Mouse (Mus musculus) 3T3-L1 (cell line): Measurements from ENCODE around the gene Cd248.
A peak's percentile ranks its signal among the peaks of the same experiment; 100 is the strongest.

ENCODE experiments used
- DNase-seq: peaks from one replicate; pipeline ENCODE4 v3.0.0-alpha.2; 2015; ENCODE audit warnings: low read depth, low spot score

Gene Cd248

DNA sequence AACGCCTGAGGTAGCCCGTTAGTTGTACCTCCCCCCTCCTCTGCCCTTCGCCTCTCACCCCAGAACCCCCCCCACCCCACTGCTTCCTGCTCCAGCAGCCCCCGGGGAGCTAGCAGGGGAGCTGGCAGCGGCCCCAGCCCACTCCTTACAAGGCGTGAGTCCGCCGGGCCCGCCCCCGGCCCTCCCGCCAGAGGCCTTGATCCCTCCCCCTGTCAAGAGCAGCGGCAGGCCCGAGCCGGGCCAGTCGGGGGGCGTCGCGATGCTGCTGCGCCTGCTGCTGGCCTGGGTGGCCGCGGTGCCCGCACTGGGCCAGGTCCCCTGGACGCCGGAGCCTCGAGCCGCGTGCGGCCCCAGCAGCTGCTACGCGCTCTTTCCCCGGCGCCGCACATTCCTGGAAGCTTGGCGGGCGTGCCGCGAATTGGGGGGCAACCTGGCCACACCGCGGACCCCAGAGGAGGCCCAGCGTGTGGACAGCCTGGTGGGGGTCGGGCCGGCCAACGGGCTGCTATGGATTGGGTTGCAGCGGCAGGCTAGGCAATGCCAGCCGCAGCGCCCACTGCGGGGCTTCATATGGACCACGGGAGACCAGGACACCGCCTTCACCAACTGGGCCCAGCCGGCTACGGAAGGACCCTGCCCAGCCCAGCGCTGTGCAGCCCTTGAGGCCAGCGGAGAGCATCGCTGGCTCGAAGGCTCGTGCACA, at the start of gene Cd248:
Cd248 (plus strand) TSS at position 212 of the 703 bp plus-strand sequence.
- DNase-seq = peak; percentile 79

DNA sequence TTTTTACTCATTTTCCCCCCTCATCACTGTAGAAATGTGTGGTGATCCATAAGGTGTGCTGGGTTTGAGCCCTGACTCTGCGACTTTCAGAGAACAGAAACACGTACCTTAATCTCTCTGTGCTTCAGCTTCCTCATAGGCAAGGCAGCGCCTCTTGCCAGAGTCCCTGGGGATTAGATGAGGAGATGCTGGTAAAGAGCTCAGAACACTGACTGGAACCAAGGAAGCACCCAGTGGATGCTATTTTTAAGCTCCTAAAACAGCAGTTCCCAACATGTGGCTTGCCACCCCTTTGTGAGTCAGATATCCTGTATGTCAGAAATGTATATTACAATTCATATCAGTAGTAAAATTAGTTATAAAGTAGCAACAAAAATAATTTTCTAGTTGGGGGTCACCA, 49.7 kb upstream of the Cd248 start:
- DNase-seq = peak; percentile 72

DNA sequence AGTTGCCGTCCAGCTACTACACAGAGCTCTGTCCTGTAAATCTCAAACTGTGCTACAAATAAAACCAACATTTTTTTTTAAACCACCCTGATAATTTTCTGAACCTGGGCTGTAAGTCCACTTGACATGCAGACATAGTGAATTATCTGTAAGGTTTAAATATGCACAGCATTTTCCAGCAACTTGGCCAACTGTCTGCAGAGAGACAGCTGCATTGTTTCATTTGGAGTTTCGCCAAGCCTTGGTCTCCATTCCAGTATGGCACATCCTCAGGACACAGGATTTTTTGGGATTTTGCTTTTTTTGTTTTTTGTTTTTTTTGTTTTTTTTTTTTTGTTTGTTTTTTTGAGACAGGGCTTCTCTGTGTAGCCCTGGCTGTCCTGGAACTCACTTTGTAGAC, 46.5 kb upstream of the Cd248 start:
- DNase-seq = no peak

DNA sequence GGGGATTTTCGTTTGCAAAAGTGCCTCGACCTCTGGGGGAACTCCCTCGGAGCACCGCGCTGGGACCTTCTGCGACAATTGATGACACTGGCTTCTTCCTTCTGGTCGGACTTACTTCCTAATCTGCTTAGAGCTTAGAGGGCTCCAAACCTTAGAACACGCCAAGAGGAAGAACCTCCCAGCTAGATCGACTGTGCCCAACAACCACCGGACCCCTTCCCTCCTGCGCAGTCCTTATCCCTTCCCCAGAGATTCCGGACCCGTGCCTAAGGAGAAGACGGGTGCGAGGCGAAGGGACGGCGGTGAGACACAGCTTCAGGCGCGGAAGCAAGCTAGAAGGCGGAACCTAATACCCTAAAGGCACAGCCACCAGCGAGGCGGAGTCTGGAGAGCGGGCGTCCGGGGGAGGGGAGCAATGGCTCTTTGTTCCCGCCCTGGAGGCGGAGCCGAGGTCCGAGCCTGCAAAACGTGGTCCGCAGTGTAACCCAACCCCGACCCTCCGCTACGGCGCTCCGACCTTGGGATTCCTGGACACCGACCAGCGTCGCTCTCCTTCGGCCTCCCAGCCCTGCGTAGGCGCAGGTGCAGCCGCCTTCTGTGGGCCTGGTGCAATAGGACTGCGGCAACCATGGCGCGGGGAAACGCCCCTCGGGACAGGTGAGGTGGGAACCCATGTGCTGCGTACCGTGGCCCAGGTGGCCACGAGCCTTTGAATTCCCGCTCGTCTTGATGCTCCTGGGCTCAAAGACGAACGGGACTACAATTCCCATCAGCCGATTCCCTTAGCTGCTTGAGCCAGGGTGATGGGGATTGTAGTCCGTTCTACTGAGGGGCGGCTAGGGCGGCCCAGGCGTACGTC, 44.0 kb upstream of the Cd248 start, which contains the start of gene Slc29a2:
Slc29a2 (plus strand) TSS at position 240 of the 859 bp plus-strand sequence.
- DNase-seq = peak; percentile 95

DNA sequence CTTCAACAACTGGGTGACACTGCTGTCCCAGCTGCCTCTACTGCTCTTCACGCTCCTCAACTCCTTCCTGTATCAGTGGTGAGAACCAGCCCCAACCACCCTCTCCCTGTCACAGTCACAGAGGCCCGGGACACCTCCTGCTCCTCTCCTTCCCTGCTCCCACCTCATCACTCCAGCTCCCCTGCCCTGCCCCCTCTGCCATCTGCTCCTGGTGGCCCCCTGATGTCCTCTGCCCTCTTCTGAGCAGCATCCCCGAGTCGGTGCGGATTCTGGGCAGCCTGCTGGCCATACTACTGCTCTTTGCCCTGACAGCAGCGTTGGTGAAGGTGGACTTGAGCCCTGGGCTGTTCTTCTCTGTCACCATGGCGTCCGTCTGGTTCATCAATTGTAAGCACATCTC, 41.8 kb upstream of the Cd248 start:
- DNase-seq = no peak

DNA sequence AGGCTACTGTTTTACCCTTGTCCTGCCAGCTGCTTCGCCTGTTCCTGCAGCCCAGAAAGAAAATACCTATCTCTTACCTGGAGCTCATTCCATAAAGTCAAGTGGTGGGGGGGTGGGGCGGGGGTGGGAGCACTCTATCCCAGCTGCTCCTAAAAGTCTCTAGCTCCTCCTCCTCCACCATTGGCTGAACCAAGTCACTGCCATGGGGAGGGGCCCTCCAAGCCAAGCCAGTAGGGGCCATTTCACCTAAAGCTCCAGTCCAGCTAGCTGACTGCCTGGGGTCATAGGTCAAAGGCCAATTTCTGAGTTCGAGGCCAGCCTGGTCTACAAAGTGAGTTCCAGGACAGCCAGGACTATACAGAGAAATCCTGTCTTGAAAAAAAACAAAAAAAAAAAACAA, 35.2 kb upstream of the Cd248 start:
- no peak for DNase-seq

DNA sequence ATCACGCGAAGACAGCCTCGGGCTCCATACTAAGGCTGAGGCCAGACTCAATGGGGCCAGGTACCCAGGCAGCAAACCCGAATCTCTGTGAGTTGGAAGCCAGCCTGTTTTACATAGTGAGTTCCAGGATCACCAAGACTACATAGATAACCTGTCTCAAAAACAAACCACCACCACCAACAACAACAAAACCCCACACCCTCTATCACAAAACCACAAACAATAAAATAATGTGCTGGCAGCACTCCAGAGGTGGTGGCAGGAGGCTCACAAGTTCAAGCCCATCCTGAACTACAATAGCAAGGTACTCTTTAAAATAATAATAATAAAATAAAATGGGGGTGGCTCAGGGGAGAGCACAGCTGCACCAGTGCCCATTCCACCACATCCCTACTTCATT, 31.3 kb upstream of the Cd248 start:
- DNase-seq = no peak

DNA sequence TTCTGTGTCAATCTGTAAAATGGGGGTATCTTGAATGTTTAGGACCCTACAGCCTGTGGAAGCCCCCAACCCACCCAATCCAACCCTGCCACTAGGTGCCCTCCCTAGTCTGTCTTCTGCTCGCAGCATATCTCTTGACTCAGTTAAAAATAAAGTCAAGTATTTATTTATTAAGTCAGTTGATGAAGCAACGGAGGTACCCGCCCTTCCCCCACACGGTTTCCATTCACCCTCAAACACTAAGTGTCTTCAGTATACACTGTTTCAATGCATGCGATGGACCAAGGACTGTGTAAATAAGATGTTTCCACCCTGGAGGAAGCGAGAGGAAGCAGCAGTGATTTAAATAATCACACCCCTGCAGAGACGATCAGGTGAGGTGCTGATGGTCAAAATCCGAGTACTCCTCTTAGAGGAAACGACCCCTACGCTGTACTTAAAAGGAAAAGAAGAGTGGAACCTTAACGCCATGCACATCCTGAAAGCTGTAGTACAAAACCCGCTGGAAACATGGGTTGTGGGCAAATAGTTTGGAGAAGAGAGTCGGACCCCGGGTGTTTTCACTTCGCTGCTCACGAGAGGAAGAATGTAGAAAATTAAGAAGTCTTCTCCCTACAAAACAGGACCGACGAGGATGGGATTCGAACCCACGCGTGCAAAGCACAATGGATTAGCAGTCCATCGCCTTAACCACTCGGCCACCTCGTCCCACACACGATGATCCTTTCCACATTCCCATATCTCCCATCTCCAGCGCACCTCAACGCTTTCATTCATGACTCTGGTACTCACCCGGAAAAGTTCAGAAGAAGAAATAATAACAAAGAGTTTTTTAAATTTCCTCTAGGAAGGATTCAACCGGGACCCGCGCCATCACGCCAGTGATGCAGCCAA, 30.0 kb upstream of the Cd248 start:
- DNase-seq = peak; percentile 92

DNA sequence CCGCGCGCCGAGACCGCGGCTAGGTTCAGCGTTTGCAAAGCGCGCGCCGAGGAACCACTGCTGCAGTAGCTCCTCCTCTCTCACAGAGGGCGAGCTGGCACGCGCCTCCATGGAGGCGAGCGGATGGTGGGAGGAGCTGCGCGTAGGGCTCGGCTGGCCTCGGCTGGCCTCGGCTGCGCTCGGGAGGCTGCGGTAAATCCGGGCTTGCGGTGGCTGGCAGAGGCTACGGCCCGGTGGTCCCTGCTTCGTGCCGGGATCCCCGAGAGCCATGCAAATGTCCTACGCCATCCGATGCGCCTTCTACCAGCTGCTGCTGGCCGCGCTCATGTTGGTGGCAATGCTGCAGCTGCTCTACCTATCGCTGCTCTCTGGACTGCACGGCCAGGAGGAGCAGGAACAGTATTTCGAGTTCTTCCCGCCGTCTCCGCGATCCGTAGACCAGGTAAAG, 29.1 kb upstream of the Cd248 start, which contains the start of the genes B4gat1 and AC124502.3:
B4gat1 (plus strand) TSS at position 118 of the 448 bp plus-strand sequence.
AC124502.3 (plus strand) TSS at position 183 of the 448 bp plus-strand sequence.
- DNase-seq = peak; percentile 92

DNA sequence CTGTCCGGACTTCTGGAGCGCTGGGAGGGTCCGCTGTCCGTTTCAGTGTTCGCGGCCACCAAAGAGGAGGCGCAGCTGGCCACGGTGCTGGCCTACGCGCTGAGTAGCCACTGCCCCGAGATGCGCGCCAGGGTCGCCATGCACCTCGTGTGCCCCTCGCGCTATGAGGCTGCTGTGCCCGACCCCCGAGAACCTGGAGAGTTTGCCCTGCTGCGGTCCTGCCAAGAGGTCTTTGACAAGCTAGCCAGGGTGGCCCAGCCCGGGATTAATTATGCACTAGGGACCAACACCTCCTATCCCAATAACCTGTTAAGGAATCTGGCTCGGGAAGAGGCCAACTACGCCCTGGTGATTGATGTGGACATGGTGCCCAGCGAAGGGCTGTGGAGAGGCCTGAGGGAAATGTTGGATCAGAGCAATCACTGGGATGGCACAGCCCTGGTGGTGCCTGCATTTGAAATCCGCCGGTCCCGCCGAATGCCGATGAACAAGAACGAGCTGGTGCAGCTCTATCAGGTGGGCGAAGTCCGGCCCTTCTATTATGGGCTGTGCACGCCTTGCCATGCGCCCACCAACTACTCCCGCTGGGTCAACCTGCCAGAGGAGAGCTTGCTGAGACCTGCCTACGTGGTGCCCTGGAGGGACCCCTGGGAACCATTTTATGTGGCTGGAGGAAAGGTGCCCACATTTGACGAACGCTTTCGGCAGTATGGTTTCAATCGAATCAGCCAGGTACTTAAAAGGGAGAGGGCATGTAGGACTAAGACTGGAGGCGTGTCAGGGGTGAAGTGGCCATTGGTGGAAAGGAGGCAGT, 28.4 kb upstream of the Cd248 start:
- no peak for DNase-seq

DNA sequence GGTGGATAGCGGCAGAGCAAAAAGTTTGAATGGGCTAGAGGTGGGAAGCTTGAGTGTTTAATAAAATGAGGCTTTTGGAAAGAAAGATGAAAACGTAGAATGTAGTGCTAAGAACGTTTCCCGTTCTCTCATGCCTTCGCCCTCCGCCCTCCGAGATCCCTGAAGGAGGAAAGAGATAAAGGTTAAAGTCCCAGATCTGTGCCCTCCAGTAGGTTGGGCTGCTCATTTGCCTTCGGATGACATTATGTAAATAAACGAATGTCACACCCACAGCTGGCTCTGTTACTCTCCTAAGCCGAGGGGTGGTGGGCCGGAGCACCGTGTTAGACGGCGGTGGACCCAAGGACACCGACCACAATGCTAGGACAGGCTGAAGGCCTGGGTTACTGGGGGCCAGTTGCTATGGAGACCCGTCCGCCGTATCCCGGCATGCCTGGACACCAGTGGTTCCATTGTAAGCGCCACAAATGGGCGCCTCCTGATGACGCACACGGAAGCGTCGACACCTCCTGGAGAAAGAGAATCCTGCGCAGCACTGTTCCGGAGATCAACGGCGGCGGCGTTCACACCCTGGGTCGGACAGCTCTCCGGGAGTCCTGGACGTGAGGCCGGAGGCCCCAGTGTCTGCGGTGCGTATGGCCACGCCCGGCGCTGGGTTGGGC, 26.9 kb upstream of the Cd248 start, which contains the start of gene Brms1:
Brms1 (plus strand) TSS at position 493 of the 662 bp plus-strand sequence.
- peak; percentile 99 for DNase-seq

DNA sequence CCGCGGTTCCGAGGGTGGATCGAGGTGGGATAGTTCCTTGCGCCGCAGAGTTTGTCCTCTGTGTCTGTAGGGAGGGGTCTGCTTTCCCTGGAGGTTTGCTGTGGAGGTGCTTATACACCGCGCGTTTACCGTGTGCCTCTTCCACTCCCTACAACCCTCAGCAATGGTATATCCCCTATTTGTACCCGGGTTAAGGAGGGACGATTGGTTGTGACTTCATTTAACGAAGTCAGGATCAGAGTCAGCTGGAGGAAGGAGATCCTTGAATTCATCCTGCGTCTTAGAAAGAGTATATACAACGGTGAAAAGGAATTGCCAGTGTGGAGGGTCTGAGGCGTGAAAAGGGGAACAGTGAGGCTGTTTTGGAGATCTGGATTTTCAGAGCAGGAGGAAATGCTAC, 26.3 kb upstream of the Cd248 start:
- DNase-seq = no peak

DNA sequence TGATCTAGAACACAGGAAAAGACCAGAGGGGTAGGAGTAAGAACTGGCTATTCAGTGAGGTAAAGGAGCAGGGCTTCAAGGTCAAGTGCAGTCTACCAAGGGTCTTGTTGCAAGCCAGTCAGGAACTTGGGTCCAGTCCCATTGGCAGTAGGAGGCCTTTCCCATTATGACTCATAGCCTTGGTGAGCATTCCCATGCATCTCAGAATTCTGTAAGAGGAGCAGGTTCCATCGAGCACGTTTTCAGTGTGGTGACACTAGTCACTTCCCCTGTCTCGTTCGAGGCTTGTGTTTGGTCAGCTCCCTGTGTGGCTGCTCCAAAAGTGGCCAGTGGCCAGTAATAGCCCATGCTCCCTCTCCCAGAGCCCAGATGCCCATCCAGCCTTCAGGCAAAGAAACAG, 22.3 kb upstream of the Cd248 start:
- DNase-seq = peak; percentile 85

DNA sequence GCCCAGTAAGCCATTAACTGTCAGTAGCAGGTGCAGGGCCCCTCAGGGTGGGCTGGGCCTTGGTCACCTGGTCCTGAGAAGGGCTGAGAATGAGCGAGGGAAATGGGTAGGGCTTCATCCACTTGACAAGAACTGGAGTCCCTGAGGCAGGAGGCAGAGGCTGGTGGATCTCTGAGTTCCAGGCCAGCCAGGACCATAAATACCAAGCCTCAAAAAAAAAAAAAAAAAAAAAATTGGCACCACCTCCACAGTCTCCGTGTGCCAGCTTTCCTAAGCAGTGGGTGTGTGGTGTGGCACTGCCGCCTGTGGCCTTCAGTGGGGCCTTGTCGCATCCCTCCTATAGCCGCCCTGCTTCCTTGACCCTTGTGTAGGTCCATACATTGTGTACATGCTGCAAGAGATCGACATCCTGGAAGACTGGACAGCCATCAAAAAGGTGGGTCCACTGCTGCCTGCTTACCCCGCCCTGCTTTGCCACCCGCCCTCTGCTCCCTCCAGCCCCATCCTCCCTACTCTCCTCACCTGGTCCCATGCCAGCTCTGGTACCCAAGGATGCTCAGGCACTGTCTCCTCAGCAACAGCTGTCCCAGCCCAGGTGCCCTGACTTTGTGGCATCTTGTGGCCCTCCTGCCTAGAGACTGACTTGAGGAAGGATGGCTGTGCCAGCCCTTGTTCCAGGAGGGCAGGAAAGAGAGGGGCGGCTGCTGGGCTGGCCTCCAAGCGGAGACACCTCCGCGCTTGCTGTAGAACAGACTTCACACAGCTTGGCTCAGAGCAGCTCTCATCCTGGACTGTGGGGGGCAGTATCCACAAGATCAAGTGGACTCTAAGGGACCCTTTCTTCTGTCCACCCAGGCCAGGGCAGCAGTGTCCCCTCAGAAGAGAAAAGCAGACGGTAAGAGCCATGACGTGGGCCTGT, 19.5 kb upstream of the Cd248 start:
- DNase-seq = peak; percentile 25

DNA sequence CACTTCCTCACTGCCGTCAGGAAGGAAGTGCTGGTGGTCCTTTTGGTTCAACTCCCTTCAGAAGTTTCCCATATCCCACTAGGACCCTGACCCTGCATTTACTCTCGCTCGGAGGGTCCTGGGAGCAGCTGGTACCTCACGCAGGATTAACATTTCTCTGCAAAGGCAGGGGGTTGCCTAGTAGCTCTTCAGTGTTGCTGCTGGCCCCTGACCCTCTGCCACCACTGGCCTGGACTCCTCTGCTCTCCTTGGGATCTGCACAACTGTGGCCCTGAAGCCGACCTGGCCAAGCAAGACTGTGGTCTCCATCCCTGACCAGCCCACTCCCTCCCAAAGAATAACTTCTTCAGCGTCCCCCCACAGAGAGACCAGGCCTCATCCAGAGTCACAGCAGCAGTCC, 18.6 kb upstream of the Cd248 start:
- no peak for DNase-seq

DNA sequence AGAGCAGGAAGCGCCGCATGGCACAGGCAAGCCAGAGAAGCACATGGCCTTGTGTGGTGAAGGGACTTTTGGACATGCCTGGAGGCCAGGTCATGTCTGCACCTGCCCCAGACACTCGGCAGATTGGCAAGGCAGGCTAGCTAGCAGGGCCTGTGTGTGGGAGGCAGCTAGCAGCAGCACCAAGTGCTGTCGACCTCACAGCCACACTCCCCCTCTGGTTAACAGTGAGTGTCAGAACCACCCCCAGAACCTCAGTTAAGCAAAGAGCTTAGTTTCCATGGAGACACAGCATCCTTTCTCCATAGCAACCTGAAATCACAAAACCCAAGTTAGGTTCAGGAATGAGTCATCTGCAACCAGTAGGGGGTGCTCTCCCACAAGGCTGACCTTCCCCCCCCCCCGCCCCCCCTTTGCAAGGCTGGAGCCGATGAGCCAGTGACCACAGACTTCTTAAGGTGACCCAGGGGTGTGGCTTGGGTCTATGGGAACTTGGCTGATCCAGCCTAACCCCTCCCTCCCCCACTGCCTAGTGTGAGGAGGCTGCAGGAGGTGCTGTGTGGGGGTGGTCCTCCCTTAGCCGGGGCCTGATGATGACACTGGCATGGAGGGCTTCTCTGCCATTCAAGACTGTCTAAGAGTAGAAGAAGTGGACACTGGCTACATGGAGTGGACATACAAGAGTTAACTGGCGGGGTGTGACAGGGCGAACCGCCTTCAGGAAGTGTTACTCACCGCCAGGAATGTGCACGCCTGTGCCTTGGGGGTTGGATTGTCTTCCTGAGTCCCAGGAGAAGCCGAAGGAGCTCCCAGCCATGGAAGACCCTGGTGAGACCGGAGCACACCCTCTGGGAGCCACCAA, 17.6 kb upstream of the Cd248 start, which contains the start of gene Rin1:
Rin1 (plus strand) TSS at position 435 of the 859 bp plus-strand sequence.
- DNase-seq = peak; percentile 98

DNA sequence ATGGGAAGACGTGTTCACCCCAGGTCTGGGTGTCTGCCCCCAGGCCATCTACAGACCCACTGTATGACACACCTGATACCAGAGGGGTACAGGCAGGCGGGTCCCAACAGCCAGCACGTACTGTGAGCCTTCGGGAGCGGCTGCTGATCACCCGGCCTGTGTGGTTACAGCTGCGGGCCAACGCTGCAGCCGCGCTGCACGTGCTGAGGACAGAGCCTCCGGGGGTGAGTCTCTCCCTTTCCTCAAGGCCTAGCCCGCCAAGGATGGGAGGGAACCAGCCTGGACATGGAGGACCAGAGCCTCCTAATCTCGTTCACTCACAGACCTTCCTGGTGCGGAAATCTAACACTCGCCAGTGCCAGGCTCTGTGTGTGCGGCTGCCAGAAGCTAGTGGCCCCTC, 16.8 kb upstream of the Cd248 start:
- peak; percentile 64 for DNase-seq

DNA sequence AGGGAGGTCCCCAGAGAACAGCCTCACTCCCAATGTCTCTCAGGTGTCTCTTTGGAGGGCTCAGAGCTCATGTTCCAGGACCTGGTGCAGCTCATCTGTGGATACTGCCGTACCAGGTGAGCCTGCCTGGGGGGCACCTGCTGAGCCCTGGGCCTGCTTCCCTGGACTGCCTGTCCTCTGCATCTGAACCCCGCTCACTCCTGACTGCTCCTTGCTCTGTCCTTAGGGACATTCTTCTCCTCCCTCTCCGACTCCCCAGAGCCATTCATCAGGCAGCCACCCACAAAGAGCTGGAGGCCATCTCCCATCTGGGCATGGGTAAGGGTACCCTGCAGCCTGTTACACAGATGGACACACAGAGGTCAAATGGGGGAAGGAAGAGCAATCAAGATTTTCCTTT, 16.4 kb upstream of the Cd248 start:
- peak; percentile 26 for DNase-seq
